Mouse (Mus musculus): ENCODE results near the gene Dyrk1a. TPM values are rescaled to one million over a fixed set of nuclear protein-coding genes. Genes with fewer than 3 reads are reported as not detected.

The Dyrk1a gene
- polyA plus RNA-seq, 1 experiment from 2014 or later, result 11.3 TPM

DNA sequence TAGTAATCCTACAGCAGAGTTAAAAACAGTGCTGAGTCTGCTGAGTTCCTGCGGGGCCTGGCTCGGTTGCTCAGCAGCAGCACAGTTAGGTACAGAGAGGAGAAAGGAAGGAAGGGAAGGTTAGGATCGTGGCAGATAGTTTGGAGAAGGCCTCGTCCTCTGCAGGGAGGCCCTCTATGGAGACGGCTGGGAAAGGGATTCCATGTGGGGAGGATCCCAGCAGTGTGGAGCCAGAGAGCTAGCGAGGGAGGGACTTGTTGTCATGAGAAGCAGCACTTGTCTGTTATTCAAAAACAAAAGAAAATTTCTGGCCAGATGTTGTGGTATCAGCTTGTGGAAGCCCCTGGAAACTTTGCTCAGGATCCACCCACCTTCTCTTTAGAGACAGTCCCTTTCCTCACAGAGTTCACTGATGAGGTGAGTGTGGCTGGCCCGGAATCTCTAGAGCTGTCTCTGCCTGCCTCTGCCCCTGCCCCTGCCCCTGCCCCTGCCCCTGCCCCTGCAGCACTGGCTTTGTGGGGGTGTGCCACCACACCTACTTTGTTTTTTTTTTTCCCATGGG is 11.1 kb downstream of the Dyrk1a start:
- Histone ChIP-seq H3K4me3 (ENCODE audit: low read depth, low read length) (no peak overlapping the region), H3K9me3 (ENCODE audit: control insufficient read depth, low read length) (no peaks in the 10 kb centered on the region), H3K4me2 (no peak overlapping the region), H3K27me3 (ENCODE audit: control insufficient read depth, insufficient read depth, low read length) (no peaks in the 10 kb centered on the region), H3K36me3 (ENCODE audit: control insufficient read depth, insufficient read depth, low read length) (no peaks in the 10 kb centered on the region), H3K4me1 (ENCODE audit: control insufficient read depth, insufficient read depth, low read length) (peaks cover 6% of the 10 kb centered on the region; the same call in 1 of the 2 replicates), H3K27ac (ENCODE audit: low read depth, low read length) (no peak overlapping the region), H3K9ac (ENCODE audit: low read length) (no peak overlapping the region)
- no peak for DNase-seq (ENCODE audit: low spot score, missing footprints)
- ATAC-seq (ENCODE audit: low FRiP score), result no peak
- 38% methylated on average over 7 of the region's 7 CpGs for WGBS

GRCm38 (mm10) chr16:94586349-94586990 is 16.7 kb downstream of the Dyrk1a start:
- no peak overlapping the region for H3K4me2 ChIP-seq
- no peaks in the 10 kb centered on the region for H3K4me1 ChIP-seq (ENCODE audit: control insufficient read depth, insufficient read depth, low read length)
- no peaks in the 10 kb centered on the region for H3K36me3 ChIP-seq (ENCODE audit: control insufficient read depth, insufficient read depth, low read length)
- no peak overlapping the region for H3K4me3 ChIP-seq (ENCODE audit: low read depth, low read length)
- H3K9ac ChIP-seq (ENCODE audit: low read length), result no peak overlapping the region
- ATAC-seq (ENCODE audit: low FRiP score), result no peak
- H3K27ac ChIP-seq (ENCODE audit: low read depth, low read length), result no peak overlapping the region
- H3K9me3 ChIP-seq (ENCODE audit: control insufficient read depth, low read length), result no peaks in the 10 kb centered on the region
- H3K27me3 ChIP-seq (ENCODE audit: control insufficient read depth, insufficient read depth, low read length), result no peaks in the 10 kb centered on the region
- no peak for DNase-seq (ENCODE audit: low spot score, missing footprints)
- 72% methylated on average over 7 of the region's 7 CpGs for WGBS

GRCm38 (mm10) chr16:94587461-94587860 is 17.7 kb downstream of the Dyrk1a start:
- H3K36me3 ChIP-seq (ENCODE audit: control insufficient read depth, insufficient read depth, low read length), result no peaks in the 10 kb centered on the region
- no peak for DNase-seq (ENCODE audit: low spot score, missing footprints)
- no peaks in the 10 kb centered on the region for H3K27me3 ChIP-seq (ENCODE audit: control insufficient read depth, insufficient read depth, low read length)
- no peak overlapping the region for H3K27ac ChIP-seq (ENCODE audit: low read depth, low read length)
- no peaks in the 10 kb centered on the region for H3K9me3 ChIP-seq (ENCODE audit: control insufficient read depth, low read length)
- no peaks in the 10 kb centered on the region for H3K4me1 ChIP-seq (ENCODE audit: control insufficient read depth, insufficient read depth, low read length)
- WGBS, result 89% methylated on average over 4 of the region's 4 CpGs
- ATAC-seq (ENCODE audit: low FRiP score), result no peak
- no peak overlapping the region for H3K4me3 ChIP-seq (ENCODE audit: low read depth, low read length)
- no peak overlapping the region for H3K9ac ChIP-seq (ENCODE audit: low read length)
- H3K4me2 ChIP-seq, result no peak overlapping the region

DNA sequence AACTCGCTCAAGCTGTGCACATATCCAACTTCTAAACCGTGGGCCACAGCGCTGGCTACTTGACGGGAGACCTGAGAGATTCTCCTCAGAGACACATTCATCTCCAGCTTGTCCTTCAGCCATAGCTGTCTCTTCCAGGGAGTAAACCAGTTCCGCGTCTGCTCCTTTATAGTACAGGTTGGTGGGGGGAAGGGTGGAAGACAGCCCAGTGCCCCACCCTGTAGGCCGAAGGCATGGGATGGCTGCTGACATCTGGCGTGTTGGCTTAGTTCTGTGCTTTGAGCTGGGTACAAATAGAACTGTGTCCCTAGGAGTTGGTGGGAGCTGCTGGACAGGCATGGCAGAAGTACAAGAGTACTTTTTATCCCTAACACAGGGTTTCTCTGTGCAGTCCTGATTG is 18.4 kb downstream of the Dyrk1a start:
- Histone ChIP-seq H3K9me3 (ENCODE audit: control insufficient read depth, low read length) (no peaks in the 10 kb centered on the region), H3K4me2 (no peak overlapping the region), H3K9ac (ENCODE audit: low read length) (no peak overlapping the region), H3K4me1 (ENCODE audit: control insufficient read depth, insufficient read depth, low read length) (no peaks in the 10 kb centered on the region), H3K27ac (ENCODE audit: low read depth, low read length) (no peak overlapping the region), H3K27me3 (ENCODE audit: control insufficient read depth, insufficient read depth, low read length) (no peaks in the 10 kb centered on the region), H3K36me3 (ENCODE audit: control insufficient read depth, insufficient read depth, low read length) (no peaks in the 10 kb centered on the region), H3K4me3 (ENCODE audit: low read depth, low read length) (no peak overlapping the region)
- ATAC-seq (ENCODE audit: low FRiP score) (no peak), DNase-seq (ENCODE audit: low spot score, missing footprints) (no peak)
- 85% methylated on average over 8 of the region's 8 CpGs for WGBS

DNA sequence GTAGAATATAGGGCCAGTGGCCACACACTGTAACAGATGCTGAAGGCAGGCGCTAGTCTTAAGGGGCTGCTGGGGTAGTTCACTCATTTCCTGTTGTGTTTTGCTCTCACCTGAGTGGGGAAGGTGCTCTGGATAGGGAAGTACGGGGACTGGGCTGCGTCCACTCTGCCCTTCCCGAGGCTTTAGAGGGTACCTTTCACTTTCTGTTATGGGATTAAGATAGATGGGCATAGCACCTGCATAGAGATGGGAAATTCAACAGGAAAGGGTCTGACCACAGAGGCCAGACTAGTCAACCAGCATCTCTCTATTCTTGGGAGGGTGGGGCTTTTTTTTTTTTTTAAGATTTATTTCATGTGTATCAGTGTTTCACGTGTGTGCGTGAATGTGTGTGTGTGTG is 19.2 kb downstream of the Dyrk1a start:
- 90% methylated on average over 6 of the region's 6 CpGs for WGBS
- H3K4me1 ChIP-seq (ENCODE audit: control insufficient read depth, insufficient read depth, low read length), result no peaks in the 10 kb centered on the region
- ATAC-seq (ENCODE audit: low FRiP score) (no peak), DNase-seq (ENCODE audit: low spot score, missing footprints) (no peak)
- no peak overlapping the region for H3K9ac ChIP-seq (ENCODE audit: low read length)
- no peaks in the 10 kb centered on the region for H3K9me3 ChIP-seq (ENCODE audit: control insufficient read depth, low read length)
- no peaks in the 10 kb centered on the region for H3K27me3 ChIP-seq (ENCODE audit: control insufficient read depth, insufficient read depth, low read length)
- H3K4me3 ChIP-seq (ENCODE audit: low read depth, low read length), result no peak overlapping the region
- H3K4me2 ChIP-seq, result no peak overlapping the region
- H3K36me3 ChIP-seq (ENCODE audit: control insufficient read depth, insufficient read depth, low read length), result no peaks in the 10 kb centered on the region
- no peak overlapping the region for H3K27ac ChIP-seq (ENCODE audit: low read depth, low read length)

GRCm38 (mm10) chr16:94589648-94590047 is 19.8 kb downstream of the Dyrk1a start:
- H3K9me3 ChIP-seq (ENCODE audit: control insufficient read depth, low read length), result no peaks in the 10 kb centered on the region
- H3K4me2 ChIP-seq, result no peak overlapping the region
- no peaks in the 10 kb centered on the region for H3K4me1 ChIP-seq (ENCODE audit: control insufficient read depth, insufficient read depth, low read length)
- ATAC-seq (ENCODE audit: low FRiP score) (no peak), DNase-seq (ENCODE audit: low spot score, missing footprints) (no peak)
- H3K36me3 ChIP-seq (ENCODE audit: control insufficient read depth, insufficient read depth, low read length), result no peaks in the 10 kb centered on the region
- WGBS, result 97% methylated on average over 1 of the region's 1 CpGs
- no peak overlapping the region for H3K4me3 ChIP-seq (ENCODE audit: low read depth, low read length)
- no peaks in the 10 kb centered on the region for H3K27me3 ChIP-seq (ENCODE audit: control insufficient read depth, insufficient read depth, low read length)
- H3K9ac ChIP-seq (ENCODE audit: low read length), result no peak overlapping the region
- no peak overlapping the region for H3K27ac ChIP-seq (ENCODE audit: low read depth, low read length)

- Histone ChIP-seq H3K4me3 (ENCODE audit: low read depth, low read length) (no peak overlapping the region), H3K4me1 (ENCODE audit: control insufficient read depth, insufficient read depth, low read length) (no peaks in the 10 kb centered on the region), H3K27me3 (ENCODE audit: control insufficient read depth, insufficient read depth, low read length) (no peaks in the 10 kb centered on the region), H3K9ac (ENCODE audit: low read length) (no peak overlapping the region), H3K36me3 (ENCODE audit: control insufficient read depth, insufficient read depth, low read length) (no peaks in the 10 kb centered on the region), H3K27ac (ENCODE audit: low read depth, low read length) (no peak overlapping the region), H3K4me2 (no peak overlapping the region), H3K9me3 (ENCODE audit: control insufficient read depth, low read length) (no peaks in the 10 kb centered on the region)
- 89% methylated on average over 1 of the region's 1 CpGs for WGBS
- ATAC-seq (ENCODE audit: low FRiP score), result no peak
- DNase-seq (ENCODE audit: low spot score, missing footprints), result no peak
These were observed 20.4 kb downstream of the Dyrk1a start for GRCm38 (mm10) chr16:94590214-94590613.

DNA sequence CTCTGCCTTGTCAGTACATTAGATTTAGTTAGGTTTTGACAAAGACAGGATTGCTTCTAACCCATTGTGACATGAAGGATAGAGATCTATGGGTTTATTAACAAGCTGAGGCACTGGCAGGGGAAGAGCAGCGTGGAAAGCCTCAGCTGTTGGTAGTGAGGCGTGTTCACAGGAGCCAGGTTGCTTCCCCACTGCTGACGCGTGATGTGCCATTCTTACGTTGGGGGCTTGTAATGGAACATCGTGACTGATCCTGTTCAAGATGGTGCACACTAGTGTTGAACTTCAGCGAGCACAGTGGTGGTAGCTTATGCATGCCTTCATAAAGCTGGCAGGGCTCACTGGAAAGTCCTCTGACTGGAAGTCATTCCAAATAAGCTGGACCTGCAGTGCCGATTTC is 21.2 kb downstream of the Dyrk1a start:
- WGBS, result 89% methylated on average over 8 of the region's 8 CpGs
- Histone ChIP-seq H3K27me3 (ENCODE audit: control insufficient read depth, insufficient read depth, low read length) (no peaks in the 10 kb centered on the region), H3K4me2 (no peak overlapping the region), H3K9ac (ENCODE audit: low read length) (no peak overlapping the region), H3K4me1 (ENCODE audit: control insufficient read depth, insufficient read depth, low read length) (no peaks in the 10 kb centered on the region), H3K4me3 (ENCODE audit: low read depth, low read length) (no peak overlapping the region), H3K27ac (ENCODE audit: low read depth, low read length) (no peak overlapping the region), H3K36me3 (ENCODE audit: control insufficient read depth, insufficient read depth, low read length) (no peaks in the 10 kb centered on the region), H3K9me3 (ENCODE audit: control insufficient read depth, low read length) (no peaks in the 10 kb centered on the region)
- DNase-seq (ENCODE audit: low spot score, missing footprints) (no peak), ATAC-seq (ENCODE audit: low FRiP score) (no peak)

GRCm38 (mm10) chr16:94591536-94591935 is 21.7 kb downstream of the Dyrk1a start:
- Histone ChIP-seq H3K4me1 (ENCODE audit: control insufficient read depth, insufficient read depth, low read length) (no peaks in the 10 kb centered on the region), H3K36me3 (ENCODE audit: control insufficient read depth, insufficient read depth, low read length) (no peaks in the 10 kb centered on the region), H3K4me3 (ENCODE audit: low read depth, low read length) (no peak overlapping the region), H3K9ac (ENCODE audit: low read length) (no peak overlapping the region), H3K27ac (ENCODE audit: low read depth, low read length) (no peak overlapping the region), H3K9me3 (ENCODE audit: control insufficient read depth, low read length) (no peaks in the 10 kb centered on the region), H3K4me2 (no peak overlapping the region), H3K27me3 (ENCODE audit: control insufficient read depth, insufficient read depth, low read length) (no peaks in the 10 kb centered on the region)
- ATAC-seq (ENCODE audit: low FRiP score) (no peak), DNase-seq (ENCODE audit: low spot score, missing footprints) (no peak)
- 85% methylated on average over 3 of the region's 3 CpGs for WGBS
